Mouse (Mus musculus): ENCODE measurements at regions not wholly inside any gene's neighbourhood (a gene's known extent, or its start where the extent isn't known, plus 50 kb on each side); places are given as distances from the start of the nearest gene placed in this dataset.
"Not testable (repeated sequence)": the region's sequence is repeated elsewhere in the genome, so short reads cannot be mapped to it uniquely, and the experiment has no call there.

- no peak for DNase-seq (ENCODE audit: extremely low read depth, low read depth, low spot score)
Observed at GRCm38 (mm10) chr2:135525779-135526178, 133.0 kb upstream of the Plcb4 start.

DNA sequence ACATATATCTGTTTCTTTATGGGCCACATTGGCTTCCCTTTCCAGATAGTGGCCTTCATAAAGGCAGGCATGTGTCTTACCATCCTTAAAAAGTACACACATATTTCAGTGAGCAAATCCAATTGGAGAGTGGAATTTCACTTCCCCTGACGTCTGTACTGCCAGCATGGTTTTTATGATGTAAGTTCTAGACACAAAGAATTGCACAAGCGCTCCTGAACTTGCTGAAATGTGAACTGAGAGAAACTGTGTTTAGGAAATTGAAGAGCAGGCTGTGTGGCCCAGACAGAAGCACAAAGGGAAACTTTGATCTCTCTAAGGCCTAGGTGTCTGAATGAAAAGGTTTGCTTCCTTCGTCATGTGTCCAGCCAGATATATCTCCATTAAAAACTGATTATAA, 129.2 kb upstream of the Plcb4 start:
- DNase-seq (ENCODE audit: extremely low read depth, low read depth, low spot score), result no peak

GRCm38 (mm10) chr2:135536303-135536871, 122.4 kb upstream of the Plcb4 start:
- DNase-seq (ENCODE audit: extremely low read depth, low read depth, low spot score), result no peak

DNA sequence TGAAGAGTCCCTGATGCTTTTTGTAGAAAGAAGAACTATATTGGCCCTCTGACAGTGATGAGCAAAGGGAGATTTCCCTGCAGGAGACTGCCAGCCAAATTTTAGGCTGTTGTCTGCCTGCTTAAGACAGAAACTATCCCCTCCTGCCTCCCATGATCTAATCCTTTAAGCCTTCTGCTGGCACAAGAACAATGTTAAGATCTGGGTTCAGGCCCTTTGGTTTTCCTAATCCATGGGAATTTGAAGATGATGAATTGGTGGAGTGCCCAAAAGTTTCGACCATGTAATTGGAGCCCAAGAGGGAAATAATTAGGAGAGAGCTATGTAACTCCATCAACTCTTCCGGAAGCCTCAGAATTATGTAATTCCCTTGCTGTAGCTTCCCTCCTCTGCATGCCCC, 120.8 kb upstream of the Plcb4 start:
- peak; percentile 45 for DNase-seq (ENCODE audit: extremely low read depth, low read depth, low spot score)

DNA sequence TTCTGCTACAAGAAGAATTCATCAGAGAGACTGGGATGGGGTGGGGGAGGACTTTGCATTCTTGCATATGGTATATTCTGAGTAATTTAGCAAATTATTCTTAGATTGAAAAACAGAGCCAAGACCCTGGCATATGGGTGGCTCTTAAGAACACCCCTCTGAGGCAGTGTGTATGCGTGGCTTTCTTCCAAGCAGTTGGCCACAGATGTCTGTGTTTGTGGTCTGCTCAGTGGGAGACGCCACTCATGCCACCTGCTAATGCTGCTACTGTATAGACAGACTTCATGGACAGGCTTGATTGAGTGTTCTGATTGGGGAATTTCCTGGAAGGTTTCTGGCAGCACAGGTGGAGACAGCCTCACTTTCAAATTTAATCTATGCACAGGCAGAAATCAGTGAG, 117.8 kb upstream of the Plcb4 start:
- no peak for DNase-seq (ENCODE audit: extremely low read depth, low read depth, low spot score)

DNA sequence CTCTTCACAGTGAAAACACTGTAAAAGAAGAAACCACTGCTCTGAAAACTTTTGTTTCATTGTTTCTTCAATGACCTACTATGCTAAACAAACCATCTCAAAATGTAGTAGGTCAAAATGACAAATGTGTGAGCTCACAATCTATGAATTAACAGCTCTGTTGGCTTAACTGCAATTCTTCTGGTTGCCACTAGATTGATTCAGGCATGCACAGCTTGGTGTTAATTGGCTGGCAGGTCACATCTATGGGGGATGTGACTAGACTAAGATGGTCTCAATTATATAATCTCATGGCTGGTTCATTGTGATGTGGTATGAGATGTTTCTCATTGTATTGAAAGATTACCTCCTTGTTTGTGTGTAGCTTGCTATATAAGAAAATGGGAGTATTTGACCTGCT, 116.9 kb upstream of the Plcb4 start:
- DNase-seq (ENCODE audit: extremely low read depth, low read depth, low spot score), result no peak

GRCm38 (mm10) chr2:135544882-135545281, 113.9 kb upstream of the Plcb4 start:
- no peak for DNase-seq (ENCODE audit: extremely low read depth, low read depth, low spot score)

DNA sequence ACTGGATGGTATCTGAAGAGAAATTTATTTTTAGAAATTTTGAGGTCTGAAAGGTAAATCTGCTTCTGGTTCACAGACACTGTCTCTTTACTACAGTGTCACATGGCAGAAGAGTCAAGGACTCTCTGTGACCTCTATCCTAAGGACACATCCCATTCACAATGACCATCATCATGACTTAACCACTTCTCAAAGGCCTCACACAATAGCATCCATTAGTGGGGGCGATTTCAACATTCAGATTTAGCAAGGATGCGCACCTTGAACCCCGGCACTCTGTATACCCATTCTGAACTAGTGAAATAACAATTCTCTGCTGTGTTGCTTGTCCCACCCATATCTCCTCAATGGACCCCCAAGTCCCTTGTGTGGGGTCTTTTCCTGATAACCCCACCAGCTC, 110.8 kb upstream of the Plcb4 start:
- no peak for DNase-seq (ENCODE audit: extremely low read depth, low read depth, low spot score)

- DNase-seq (ENCODE audit: extremely low read depth, low read depth, low spot score), result no peak
Observed at GRCm38 (mm10) chr2:135553031-135553430, 105.8 kb upstream of the Plcb4 start.

DNA sequence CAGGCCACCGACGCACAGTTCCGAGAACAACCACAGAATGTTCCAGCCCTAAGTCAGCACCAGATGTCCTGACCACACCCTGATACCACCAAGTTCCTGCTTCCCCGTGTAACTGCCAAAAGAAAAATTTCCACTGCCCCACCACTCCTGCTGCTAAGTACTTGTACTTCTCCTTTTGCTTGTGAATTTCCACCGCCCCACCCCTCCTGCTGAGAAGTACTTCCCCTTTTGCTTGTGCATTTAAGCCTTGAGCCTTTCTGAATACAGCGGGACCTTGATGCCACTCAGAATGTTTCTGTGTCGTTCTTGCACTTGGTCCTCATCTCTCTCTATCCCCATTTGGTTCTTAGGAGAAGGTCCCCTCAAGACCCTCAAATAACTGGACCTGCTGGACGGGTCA, 100.8 kb upstream of the Plcb4 start:
- not testable (repeated sequence) for DNase-seq (ENCODE audit: extremely low read depth, low read depth, low spot score)

DNA sequence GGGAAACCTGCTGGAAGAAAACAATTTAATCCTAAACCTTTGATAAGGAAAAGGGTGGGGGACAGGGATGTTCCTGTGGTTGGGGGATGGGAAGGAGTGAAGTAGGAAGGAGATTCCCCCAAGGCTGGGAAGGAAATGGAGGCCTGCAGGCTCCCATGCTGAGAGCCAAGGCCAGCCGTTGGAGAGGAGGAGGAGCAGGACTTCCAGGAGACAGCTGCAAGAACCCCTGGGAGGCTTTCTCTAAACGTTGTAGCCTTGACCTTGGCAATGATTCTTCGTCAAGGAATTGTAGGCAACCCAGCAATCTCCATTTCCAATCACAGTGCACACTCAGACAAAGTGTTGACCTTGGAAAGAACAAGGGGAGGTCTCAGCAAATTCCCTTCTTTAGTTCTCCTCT, 99.5 kb upstream of the Plcb4 start:
- DNase-seq (ENCODE audit: extremely low read depth, low read depth, low spot score), result no peak

DNA sequence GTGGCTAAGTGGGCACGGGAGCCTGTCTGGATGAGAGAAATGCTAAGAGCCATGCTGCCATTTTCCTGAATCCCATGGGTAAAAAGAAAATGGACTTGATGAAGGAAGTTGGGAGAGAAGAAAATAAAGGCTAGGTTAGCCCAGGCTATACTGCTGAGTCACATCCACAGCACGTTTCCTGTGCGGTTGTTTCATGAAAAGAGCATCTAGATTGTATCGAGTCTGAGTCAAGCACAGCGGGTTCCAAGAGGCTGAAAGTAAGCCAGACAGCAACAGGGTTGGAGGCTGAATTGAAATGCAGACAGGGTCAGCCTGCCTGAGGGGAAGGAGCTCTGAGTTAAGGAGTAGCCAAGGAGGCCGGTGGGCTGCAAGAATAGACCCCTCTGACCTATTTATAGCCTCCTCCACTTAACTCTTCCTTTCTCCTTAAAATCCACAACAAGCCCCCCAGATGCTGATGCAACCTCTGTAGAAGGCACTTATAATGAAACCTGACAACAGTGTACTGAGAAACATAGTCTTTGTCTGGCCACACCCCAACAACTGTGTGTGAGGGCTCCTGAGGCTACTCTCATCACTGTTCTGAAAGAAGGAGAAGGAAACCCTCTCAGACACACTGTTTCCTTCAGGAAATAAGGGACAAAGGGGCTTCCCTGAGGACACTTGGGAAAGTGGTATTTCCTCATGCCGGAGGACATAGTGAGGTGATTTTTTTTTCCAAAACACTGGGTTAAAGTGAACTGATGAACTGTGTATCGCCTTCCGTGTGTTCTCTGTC, 98.7 kb upstream of the Plcb4 start:
- DNase-seq (ENCODE audit: extremely low read depth, low read depth, low spot score), result no peak

- DNase-seq (ENCODE audit: extremely low read depth, low read depth, low spot score), result no peak
Observed at GRCm38 (mm10) chr2:135560856-135561255, 98.0 kb upstream of the Plcb4 start.

GRCm38 (mm10) chr2:135561716-135562115, 97.1 kb upstream of the Plcb4 start:
- DNase-seq (ENCODE audit: extremely low read depth, low read depth, low spot score), result no peak

- peak; percentile 91 for DNase-seq (ENCODE audit: extremely low read depth, low read depth, low spot score)
Observed at GRCm38 (mm10) chr2:135562140-135562890, 96.5 kb upstream of the Plcb4 start.

- no peak for DNase-seq (ENCODE audit: extremely low read depth, low read depth, low spot score)
Observed at GRCm38 (mm10) chr2:135564231-135564630, 94.6 kb upstream of the Plcb4 start.

GRCm38 (mm10) chr2:135568350-135568749, 90.5 kb upstream of the Plcb4 start:
- DNase-seq (ENCODE audit: extremely low read depth, low read depth, low spot score), result peak; percentile 76

DNA sequence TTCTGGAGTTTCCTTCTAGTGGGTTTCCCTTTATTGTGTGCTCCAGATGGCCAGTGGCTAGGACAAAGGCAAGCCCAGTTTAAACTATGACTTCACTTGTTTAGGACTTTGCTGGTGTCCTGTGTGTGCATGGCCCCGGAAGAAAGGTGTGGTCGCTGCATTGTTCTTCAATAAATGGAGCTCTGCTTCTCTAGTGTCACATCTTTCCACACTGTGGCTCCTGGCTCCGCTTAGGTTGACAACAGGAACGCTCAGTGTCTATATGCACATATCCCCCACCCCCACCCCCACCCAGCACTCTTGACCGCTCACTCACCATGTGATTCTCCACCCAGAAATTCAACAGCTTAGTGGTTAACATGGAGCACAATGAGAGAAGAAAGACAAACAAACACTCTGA, 87.2 kb upstream of the Plcb4 start:
- DNase-seq (ENCODE audit: extremely low read depth, low read depth, low spot score), result no peak

DNA sequence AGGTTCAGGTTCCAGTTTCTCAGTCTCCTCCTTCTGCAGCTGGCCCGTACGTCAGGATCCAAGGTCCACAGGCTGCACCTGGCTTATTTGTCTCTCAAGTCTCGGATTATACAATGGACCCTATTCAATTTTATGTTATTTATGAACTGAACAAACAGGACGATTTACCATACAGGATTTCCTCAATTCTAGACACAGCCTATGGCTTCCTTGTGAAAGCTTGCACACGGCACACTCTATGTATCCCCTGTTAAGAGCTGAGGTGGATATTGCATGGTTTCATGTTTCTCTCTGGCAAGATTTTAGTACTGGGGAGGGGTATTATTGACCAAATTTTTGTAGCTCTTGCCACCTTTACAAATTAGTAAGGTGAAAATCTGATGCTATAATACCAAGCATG, 81.6 kb upstream of the Plcb4 start:
- no peak for DNase-seq (ENCODE audit: extremely low read depth, low read depth, low spot score)

DNA sequence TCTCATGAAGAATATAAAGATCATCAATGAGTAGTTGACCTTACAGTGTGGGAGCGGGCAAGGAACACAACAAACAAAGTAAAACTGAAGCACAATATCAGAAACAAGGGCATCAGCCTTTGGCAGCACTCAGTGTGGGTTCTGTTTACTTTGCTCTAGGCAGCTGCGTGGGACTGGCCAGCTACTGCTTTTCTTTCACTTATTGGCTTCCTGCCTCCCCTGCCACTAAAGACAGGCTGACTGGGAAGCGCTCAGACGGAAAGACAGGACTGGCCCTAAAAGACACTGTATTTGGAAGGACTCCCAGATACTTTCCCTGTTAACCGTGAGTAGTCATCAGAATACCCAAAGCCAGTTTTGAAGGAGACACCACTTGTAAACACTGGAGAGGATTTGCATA, 80.7 kb upstream of the Plcb4 start:
- peak; percentile 47 for DNase-seq (ENCODE audit: extremely low read depth, low read depth, low spot score)

DNA sequence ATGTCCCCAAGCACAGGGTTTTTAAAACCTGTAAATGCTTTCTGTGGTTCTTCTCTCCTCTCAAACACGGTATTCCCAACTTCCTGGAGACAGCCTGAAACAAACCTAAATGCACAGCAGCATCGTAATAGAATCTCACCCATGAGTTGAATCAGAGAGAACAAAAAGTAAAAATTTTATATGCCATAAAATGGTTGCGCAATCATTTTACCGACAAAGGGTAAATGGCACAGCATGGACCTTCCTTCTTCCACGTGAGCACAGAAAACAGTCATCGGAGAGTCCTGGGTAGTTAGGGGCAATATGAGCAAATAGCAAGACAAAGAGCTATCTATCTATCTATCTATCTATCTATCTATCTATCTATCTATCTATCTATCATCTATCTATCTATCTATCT, 79.3 kb upstream of the Plcb4 start:
- no peak for DNase-seq (ENCODE audit: extremely low read depth, low read depth, low spot score)

DNA sequence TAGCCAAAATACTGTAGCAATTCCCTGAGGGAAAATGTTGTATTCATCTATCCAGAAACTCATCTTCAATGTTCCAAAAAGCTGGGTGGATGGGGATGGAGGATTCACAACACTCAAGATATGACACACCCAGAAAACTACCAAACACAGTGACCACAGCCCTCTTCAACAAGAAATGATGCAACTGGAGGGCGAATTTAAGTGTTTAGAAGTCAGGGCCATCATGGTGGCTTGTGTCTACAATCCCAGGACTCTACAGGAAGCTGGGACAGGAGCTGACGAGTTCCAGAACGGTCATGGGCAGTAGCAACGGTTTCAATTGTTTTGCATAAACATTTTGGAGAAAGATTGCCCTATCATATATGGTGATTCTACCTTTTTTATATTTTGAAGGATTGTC, 78.8 kb upstream of the Plcb4 start:
- DNase-seq (ENCODE audit: extremely low read depth, low read depth, low spot score), result no peak

Data from fat pad, adult 2 months (tissue).